Mouse (Mus musculus) midbrain, embryonic 10.5 days (tissue): ENCODE results near the gene Kansl2. TPM values are rescaled to one million over a fixed set of nuclear protein-coding genes. Genes with fewer than 3 reads are reported as not detected.
A peak's percentile ranks its signal among the peaks of the same experiment; 100 is the strongest.

Experiments used
- DNase-seq: peaks from one replicate; pipeline ENCODE4 v3.0.0-alpha.2; 2017; ENCODE audit warnings: low spot score
- H3K27ac ChIP-seq: fragments of 300-500 bp; sonication (generic); replicated peaks from 2 replicates; pipeline ENCODE4 v1.5.1; 2016; ENCODE audit warnings: mild to moderate bottlenecking
- H3K27me3 ChIP-seq: fragments of 300-500 bp; sonication (generic); 2 replicates; pipeline ENCODE4 v1.6.1; 2016; ENCODE audit warnings: low read depth, mild to moderate bottlenecking; ENCODE audit not compliant: poor library complexity, severe bottlenecking
- H3K36me3 ChIP-seq: fragments of 300-500 bp; sonication (generic); 2 replicates; pipeline ENCODE4 v1.6.1; 2016; ENCODE audit warnings: mild to moderate bottlenecking, moderate library complexity
- H3K4me1 ChIP-seq: fragments of 300-500 bp; sonication (generic); 2 replicates; pipeline ENCODE4 v1.6.1; 2016
- H3K4me3 ChIP-seq: fragments of 300-500 bp; sonication (generic); 2 replicates; pipeline ENCODE4 v1.5.1; 2016; ENCODE audit warnings: mild to moderate bottlenecking, moderate library complexity
- H3K9me3 ChIP-seq: fragments of 300-500 bp; sonication (generic); replicated peaks from 2 replicates; pipeline ENCODE4 v1.6.1; 2016; ENCODE audit warnings: mild to moderate bottlenecking
- WGBS: fragments of 180-500 bp; shearing (Covaris S2); methylation state at CpG from one replicate; pipeline ENCODE4 v1.1.7; 2016; 5-methylcytosine and 5-hydroxymethylcytosine counted together
- polyA plus RNA-seq: library from polyadenylated mRNA; unstranded; fragments of >200 nt; fragmentation: Nextera tagmentation; extraction: Ambion mirVana; gene quantifications from 2 replicates; pipeline ENCODE4 v1.2.1, GENCODE M21; 2016

Kansl2 gene
- polyA plus RNA-seq, 1 experiment from 2014 or later, result 139 TPM

DNA sequence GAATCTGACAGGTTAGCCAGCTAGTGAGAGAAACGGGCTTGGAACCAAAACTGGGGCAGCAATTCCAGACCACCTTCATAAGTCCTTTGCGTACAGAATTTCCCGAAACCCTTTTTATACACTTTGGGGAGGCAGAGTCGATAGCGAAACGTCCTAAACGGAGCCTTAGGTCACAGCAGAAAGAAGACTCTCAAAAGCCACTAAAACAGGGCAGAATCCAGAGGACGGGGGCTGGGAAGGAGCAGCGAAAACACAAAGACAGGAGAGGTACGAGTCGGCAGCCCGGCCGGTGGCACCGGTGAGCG, 32.9 kb upstream of the Kansl2 start:
- WGBS, result under 1% methylated on average over 15 of the region's 15 CpGs
- no peak for DNase-seq
- no peaks in the 10 kb centered on the region for H3K9me3 ChIP-seq
- H3K4me3 ChIP-seq, result peak overlapping the region; percentile 89
- H3K4me1 ChIP-seq, result peaks cover 33% of the 10 kb centered on the region
- H3K27ac ChIP-seq, result peak overlapping the region; percentile 94
- H3K36me3 ChIP-seq, result peaks cover 39% of the 10 kb centered on the region
- H3K27me3 ChIP-seq, result no peaks in the 10 kb centered on the region

DNA sequence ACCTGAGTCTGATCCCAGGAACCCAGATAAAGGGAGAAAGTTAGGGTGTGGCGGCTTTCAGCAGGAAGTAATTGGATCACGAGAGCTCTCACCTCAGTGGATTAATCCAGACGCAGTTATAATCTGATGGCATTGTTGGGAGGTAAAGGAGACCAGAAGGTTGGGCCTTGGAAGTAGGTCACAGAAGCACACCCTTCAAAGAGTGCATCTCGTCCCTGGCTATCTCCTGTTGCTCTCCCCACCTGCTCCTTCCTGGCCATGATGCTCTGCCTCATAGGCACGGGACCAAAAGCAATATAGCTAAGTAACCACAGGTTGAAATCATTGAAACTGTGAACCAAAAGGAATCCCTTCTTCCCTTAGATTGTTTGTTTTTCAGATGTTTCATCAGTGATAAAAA, 23.1 kb upstream of the Kansl2 start:
- WGBS, result 91% methylated on average over 5 of the region's 5 CpGs
- no peak for DNase-seq
- H3K36me3 ChIP-seq, result peaks cover 97% of the 10 kb centered on the region

DNA sequence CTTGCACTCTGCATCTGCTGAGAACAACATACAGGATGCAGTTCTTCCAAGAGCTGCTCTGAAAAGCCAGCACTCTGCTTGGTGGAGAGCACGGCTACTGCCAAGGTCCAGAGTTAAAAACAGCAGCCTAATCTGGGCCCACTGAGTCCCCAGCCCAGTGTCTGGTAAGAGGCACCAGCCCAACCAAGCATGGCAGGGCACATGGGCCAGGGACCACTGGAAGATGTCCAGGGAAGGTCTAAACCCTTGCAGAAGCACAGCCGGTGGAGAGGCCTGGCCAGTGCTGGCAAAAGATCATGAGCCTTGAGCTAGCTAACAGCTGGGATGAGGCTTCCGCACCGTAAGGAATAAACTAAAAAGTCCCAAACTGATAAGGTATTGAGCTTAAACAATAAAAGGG, 21.8 kb upstream of the Kansl2 start:
- DNase-seq, result no peak
- peaks cover 98% of the 10 kb centered on the region for H3K36me3 ChIP-seq
- 94% methylated on average over 4 of the region's 4 CpGs for WGBS
- H3K9me3 ChIP-seq, result no peaks in the 10 kb centered on the region
- no peaks in the 10 kb centered on the region for H3K27me3 ChIP-seq
- H3K4me1 ChIP-seq, result no peaks in the 10 kb centered on the region
- H3K27ac ChIP-seq, result no peak overlapping the region
- no peak overlapping the region for H3K4me3 ChIP-seq

More for the DNA sequence above, 23.1 kb upstream of the Kansl2 start:
- H3K4me3 ChIP-seq, result no peak overlapping the region
- H3K27me3 ChIP-seq, result no peaks in the 10 kb centered on the region
- H3K4me1 ChIP-seq, result no peaks in the 10 kb centered on the region
- H3K9me3 ChIP-seq, result no peaks in the 10 kb centered on the region
- H3K27ac ChIP-seq, result no peak overlapping the region

DNA sequence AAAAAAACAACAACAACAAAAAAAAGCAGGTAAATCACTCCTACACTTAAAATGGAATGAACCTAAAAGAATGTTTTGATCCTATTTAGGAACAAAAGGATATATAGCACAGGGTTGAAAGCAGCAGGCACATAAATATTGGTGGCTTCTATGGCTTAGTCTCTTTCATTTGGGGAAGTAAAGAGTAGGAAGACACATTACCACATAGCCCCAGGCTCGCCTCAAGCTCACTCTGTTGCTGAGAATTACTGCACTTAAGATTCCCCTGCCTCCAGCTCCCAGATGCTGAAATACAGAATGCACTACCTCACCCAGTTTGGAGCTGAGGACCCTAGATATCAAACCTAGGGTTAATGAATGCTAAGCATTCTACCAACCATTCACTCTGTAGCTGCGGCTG, 18.7 kb upstream of the Kansl2 start:
- Histone ChIP-seq H3K9me3 (no peaks in the 10 kb centered on the region), H3K4me1 (peaks cover 5% of the 10 kb centered on the region; the same call in 1 of the 2 replicates), H3K27ac (no peak overlapping the region), H3K4me3 (no peak overlapping the region), H3K27me3 (no peaks in the 10 kb centered on the region), H3K36me3 (peaks cover 96% of the 10 kb centered on the region)
- DNase-seq, result no peak
- WGBS, result 92% methylated on average over 2 of the region's 2 CpGs

DNA sequence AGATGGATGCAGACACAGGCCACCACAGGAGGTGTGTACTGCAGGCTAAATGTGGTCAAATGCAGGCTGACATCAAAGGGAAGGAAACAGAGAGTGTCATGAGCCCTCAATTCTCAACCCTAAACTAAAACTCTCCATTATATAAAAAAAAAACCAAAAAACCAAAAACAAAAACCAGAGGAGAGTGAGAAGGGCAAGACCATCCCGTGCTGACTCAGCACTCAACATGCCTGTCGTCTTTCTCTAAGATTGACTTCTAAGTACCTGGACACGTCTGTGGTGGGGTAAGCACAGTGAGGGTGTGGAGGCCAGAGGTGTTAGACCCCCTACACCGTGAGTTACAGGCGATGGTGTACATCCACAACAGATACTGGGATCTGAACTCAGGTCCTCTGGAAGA, 12.8 kb upstream of the Kansl2 start:
- Histone ChIP-seq H3K4me3 (no peak overlapping the region), H3K9me3 (no peaks in the 10 kb centered on the region), H3K36me3 (peaks cover 98% of the 10 kb centered on the region), H3K4me1 (peaks cover 5% of the 10 kb centered on the region; the same call in 1 of the 2 replicates), H3K27me3 (no peaks in the 10 kb centered on the region), H3K27ac (no peak overlapping the region)
- DNase-seq, result no peak
- 96% methylated on average over 5 of the region's 5 CpGs for WGBS

DNA sequence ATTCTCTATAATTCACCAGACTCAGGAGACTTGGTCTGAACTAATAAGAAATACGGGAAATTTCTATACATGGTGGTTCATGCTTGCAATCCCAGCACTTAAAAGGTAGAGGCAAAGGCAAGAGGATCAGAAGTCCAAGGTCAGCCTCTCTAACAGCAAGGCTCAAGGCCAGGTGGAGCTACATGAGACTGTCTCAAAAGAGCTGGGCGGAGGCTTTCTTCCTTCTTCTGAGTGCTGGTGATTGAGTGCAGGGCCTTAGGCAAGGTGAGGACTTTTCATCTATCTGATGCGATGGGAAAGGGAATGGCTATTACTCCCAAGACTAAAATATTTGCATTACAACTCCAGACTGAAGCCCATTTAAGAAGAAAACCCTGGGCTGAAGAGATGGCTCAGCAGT, 11.1 kb upstream of the Kansl2 start:
- H3K4me3 ChIP-seq, result no peak overlapping the region
- WGBS, result 96% methylated on average over 3 of the region's 3 CpGs
- H3K4me1 ChIP-seq, result peaks cover 3% of the 10 kb centered on the region; the same call in 1 of the 2 replicates
- no peak overlapping the region for H3K27ac ChIP-seq
- H3K36me3 ChIP-seq, result peaks cover 95% of the 10 kb centered on the region
- no peaks in the 10 kb centered on the region for H3K27me3 ChIP-seq
- no peak for DNase-seq
- no peaks in the 10 kb centered on the region for H3K9me3 ChIP-seq

DNA sequence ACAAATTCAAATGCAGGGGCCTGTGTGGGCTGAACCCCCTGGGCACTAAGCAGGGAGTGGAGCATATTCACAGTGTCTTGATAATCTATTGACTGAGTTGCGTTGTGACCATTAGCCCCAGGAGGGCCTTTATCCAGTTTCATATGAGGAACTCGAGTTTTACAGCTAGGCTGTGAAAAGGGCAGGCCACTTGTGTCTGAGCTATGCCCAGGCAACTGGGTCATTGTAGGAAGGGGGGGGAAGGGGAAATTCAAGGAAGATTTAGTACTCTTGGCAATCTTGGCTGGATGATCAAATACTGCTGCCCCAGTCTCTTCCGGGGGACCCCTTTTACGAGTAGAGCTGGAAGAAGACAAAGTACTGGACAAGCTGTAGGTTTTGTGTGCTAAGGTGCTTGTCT, 9.3 kb upstream of the Kansl2 start:
- Histone ChIP-seq H3K9me3 (no peaks in the 10 kb centered on the region), H3K27ac (no peak overlapping the region), H3K36me3 (peaks cover 95% of the 10 kb centered on the region), H3K4me1 (no peaks in the 10 kb centered on the region), H3K4me3 (no peak overlapping the region), H3K27me3 (no peaks in the 10 kb centered on the region)
- WGBS, result 94% methylated on average over 4 of the region's 4 CpGs
- no peak for DNase-seq

DNA sequence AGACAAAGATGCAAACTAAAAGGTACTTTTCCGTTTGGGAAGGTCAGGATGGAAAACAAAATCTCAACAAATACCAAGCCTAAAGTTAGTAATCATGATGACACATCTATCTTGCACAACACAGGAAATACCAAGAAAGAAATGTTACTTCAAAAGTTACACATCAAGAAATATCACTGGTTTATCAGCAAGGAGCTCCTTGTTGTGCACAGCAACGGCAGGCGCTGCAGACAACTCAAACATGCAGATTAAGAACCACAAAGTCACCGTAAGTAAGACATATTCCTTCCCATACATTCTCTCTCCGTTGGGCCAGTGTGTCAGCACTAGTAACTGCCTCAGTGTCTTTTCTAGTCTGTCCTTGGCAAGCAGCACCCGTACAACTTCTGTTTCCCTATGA, 7.0 kb upstream of the Kansl2 start:
- no peak overlapping the region for H3K4me3 ChIP-seq
- no peaks in the 10 kb centered on the region for H3K27me3 ChIP-seq
- DNase-seq, result no peak
- no peaks in the 10 kb centered on the region for H3K9me3 ChIP-seq
- peaks cover 80% of the 10 kb centered on the region for H3K36me3 ChIP-seq
- H3K27ac ChIP-seq, result no peak overlapping the region
- 91% methylated on average over 6 of the region's 6 CpGs for WGBS
- H3K4me1 ChIP-seq, result no peaks in the 10 kb centered on the region

DNA sequence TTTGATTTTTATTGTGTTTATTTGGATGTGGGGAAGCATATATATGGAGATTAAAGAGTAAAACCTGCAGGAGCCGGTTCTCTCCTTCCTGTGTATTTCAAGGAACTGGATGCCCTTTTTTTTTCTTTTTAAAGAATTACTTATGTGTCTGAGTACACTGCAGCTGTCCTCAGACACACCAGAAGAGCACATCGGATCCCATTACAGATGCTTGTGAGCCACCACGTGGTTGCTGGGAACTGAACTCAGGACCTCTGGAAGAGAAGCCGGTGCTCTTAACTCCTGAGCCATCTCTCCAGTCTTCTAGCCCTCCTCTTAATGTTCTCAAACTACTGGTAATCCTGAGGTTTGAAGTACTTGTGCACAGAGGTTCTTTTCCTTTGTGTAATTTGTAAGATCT, 3.9 kb upstream of the Kansl2 start:
- Histone ChIP-seq H3K4me1 (peaks cover 2% of the 10 kb centered on the region), H3K27ac (no peak overlapping the region), H3K36me3 (peaks cover 49% of the 10 kb centered on the region), H3K9me3 (no peaks in the 10 kb centered on the region), H3K4me3 (no peak overlapping the region), H3K27me3 (no peaks in the 10 kb centered on the region)
- 79% methylated on average over 4 of the region's 4 CpGs for WGBS
- no peak for DNase-seq

DNA sequence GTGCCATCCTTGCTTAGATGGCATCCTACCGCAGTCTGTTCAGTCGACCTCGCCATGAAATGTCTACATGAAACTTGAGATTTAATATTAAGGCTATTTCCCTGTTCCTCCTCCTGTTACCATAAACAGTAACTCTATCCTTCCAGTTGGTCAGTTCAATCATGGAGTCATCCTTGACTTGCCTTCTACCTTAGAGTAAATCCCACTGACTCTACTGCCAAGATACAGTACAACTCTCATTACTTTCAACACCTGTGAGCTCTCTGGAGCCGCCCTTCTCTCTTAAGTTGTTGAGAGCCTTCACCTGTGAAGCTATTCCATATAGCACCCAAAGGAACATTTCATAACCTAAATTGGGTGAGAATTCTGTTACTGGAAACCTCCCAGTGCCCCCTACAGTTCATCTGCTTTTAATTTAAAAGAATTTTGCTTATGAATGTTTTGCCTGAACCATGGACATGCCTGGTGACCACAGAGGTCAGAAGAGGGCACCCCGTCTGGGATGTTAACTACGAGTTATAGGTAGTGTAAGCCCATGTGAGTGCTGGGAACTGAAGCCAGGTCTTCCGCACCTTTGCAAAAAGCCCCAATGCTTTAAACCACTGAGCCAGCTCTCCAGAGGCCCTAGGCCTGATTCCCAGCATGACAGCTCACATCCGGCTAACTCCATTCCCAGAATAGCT, 2.9 kb upstream of the Kansl2 start:
- no peak for DNase-seq
- no peak overlapping the region for H3K27ac ChIP-seq
- H3K4me1 ChIP-seq, result peaks cover 12% of the 10 kb centered on the region
- H3K27me3 ChIP-seq, result no peaks in the 10 kb centered on the region
- H3K36me3 ChIP-seq, result peaks cover 44% of the 10 kb centered on the region
- 88% methylated on average over 8 of the region's 8 CpGs for WGBS
- no peaks in the 10 kb centered on the region for H3K9me3 ChIP-seq
- H3K4me3 ChIP-seq, result no peak overlapping the region

DNA sequence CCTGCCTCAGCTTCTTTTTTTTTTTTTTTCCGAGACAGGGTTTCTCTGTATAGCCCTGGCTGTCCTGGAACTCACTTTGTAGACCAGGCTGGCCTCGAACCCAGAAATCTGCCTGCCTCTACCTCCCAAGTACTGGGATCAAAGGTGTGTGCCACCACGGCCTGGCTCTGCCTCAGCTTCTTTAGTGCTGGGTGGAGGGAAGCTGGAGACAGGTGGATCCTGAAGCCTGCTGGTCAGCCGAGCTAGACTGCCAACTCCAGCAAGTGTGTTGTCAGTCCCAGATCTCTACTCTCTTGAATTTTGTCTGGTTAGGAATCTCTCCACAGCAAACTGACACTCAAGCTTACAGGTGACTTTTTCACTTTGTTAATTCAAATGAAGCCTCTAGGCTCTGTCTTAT, 1.9 kb upstream of the Kansl2 start:
- WGBS, result 88% methylated on average over 4 of the region's 4 CpGs
- H3K4me1 ChIP-seq, result peaks cover 15% of the 10 kb centered on the region
- no peak overlapping the region for H3K4me3 ChIP-seq
- DNase-seq, result no peak
- H3K27ac ChIP-seq, result no peak overlapping the region
- H3K9me3 ChIP-seq, result no peaks in the 10 kb centered on the region
- no peaks in the 10 kb centered on the region for H3K27me3 ChIP-seq
- peaks cover 45% of the 10 kb centered on the region for H3K36me3 ChIP-seq

DNA sequence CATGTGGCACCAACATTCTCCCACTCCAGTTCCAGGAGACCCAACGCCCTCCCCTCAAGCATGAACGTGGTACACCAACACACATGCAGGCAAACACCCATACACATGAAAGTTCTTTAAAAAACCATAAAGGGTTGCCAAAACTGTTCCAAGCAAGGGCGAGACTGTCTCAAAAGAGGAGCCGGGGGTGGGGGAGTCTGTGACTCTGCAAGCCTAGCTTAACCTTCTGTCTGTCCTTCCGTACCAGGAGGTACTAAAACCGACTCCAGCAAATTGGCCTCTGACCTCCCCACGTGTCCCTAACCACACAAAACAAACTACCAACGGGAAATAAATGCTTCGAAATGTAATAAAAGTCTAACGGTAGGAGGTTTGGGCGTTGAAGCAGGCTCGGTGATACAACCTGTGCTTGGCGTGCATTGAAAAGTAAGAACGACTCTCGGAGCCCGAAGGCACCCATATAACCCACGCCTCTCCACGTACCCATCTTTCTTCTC, 981 bp downstream of the Kansl2 start:
- peak overlapping the region; percentile 89 for H3K4me3 ChIP-seq
- H3K9me3 ChIP-seq, result no peaks in the 10 kb centered on the region
- peak overlapping the region; percentile 99 for H3K27ac ChIP-seq
- peak; percentile 21 for DNase-seq
- peaks cover 15% of the 10 kb centered on the region for H3K4me1 ChIP-seq
- H3K36me3 ChIP-seq, result peaks cover 49% of the 10 kb centered on the region
- WGBS, result under 1% methylated on average over 18 of the region's 18 CpGs
- no peaks in the 10 kb centered on the region for H3K27me3 ChIP-seq

DNA sequence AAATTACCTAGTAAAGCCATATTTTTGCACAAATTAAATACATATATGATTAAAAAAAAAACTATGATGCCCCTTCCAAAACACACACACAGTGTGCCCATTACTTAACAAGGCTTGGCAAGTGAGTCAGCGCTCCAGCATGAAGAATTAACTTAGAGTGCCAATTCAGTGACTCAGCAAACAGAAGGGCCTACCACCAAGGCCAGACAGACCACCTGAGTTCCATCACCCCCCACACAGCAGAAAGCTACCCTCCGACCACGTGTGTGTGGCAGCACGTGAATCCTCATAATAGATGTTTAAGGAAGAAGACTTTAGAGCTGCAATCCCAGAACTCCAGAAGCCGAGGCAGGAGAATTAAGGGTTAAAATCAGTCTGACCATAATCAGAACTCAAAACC, 1.8 kb downstream of the Kansl2 start:
- peaks cover 54% of the 10 kb centered on the region for H3K36me3 ChIP-seq
- peak overlapping the region; percentile 89 for H3K4me3 ChIP-seq
- 0 out of 2 replicates have a peak overlapping the region, but pooled peaks have one; percentile 99 for H3K27ac ChIP-seq
- H3K9me3 ChIP-seq, result no peaks in the 10 kb centered on the region
- no peak for DNase-seq
- WGBS, result 66% methylated on average over 5 of the region's 5 CpGs
- peaks cover 15% of the 10 kb centered on the region for H3K4me1 ChIP-seq
- no peaks in the 10 kb centered on the region for H3K27me3 ChIP-seq
